Mouse (Mus musculus): ENCODE measurements around the gene Icam2.
"Not testable (repeated sequence)": the region's sequence is repeated elsewhere in the genome, so short reads cannot be mapped to it uniquely, and the experiment has no call there.

Icam2 gene

GRCm38 (mm10) chr11:106387791-106388216, at the start of gene Icam2:
Gene Icam2, minus strand, starts transcription at chr11:106388075.
- DNase-seq (ENCODE audit: low read depth, low spot score), result no peak

DNA sequence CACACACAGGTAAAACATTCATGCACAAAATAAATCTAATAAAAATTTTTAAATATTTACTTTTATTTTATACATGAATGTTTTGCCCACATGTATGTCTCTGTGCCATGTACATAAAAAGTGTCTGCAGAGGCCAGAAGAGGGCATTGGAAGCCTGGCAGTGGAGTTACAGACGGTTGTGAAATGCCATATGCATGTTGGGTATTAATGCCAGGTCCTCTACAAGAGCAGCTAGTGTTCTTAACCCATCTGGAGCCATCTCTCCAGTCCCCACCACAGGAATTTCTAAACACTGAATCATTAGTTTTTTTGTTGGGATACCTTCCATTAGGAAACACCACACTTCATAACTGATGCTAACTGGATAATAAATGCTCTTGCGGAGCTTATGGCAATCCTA, 49.7 kb upstream of the Icam2 start:
- DNase-seq (ENCODE audit: low read depth, low spot score), result no peak

DNA sequence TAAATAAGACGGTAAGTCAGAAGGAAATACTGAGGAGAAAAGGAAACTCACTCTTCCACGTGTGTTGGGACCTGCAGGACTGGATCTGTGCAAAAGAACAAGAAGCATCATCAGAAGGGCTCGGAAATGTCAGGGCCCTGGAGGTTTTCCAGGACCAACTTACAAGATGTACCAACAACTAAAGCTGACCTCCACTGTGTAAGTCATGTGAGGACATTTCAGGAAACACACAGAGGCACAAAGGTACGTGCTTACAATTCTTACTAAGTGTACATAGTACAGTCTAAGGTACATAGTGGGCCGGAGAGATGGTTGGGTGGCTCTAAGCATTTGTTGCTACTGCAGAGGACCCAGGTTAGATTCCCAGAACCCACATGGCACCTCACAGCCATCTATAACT, 49.2 kb upstream of the Icam2 start:
- no peak for DNase-seq (ENCODE audit: low read depth, low spot score)

DNA sequence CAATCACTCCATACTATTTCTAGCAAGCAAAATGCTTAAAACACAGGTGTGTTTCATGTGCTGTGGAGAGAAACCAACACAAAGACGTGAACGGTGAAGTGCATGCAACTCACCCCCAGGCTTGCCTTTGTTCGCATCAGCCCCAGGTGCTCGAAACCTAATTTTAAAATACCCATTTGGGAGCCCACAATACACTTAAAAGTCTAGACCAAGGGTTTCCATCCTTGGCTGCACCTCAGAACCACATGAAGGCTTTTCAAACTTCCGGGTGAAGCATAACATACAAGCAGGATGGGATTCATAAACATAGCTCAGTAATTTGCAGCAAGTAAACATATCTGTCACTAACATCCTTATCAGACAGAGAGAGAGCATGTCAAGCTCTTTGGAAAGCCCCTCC, 42.5 kb upstream of the Icam2 start:
- no peak for DNase-seq (ENCODE audit: low read depth, low spot score)

GRCm38 (mm10) chr11:106429689-106430088, 41.8 kb upstream of the Icam2 start:
- no peak for DNase-seq (ENCODE audit: low read depth, low spot score)

GRCm38 (mm10) chr11:106428556-106428955, 40.7 kb upstream of the Icam2 start:
- no peak for DNase-seq (ENCODE audit: low read depth, low spot score)

DNA sequence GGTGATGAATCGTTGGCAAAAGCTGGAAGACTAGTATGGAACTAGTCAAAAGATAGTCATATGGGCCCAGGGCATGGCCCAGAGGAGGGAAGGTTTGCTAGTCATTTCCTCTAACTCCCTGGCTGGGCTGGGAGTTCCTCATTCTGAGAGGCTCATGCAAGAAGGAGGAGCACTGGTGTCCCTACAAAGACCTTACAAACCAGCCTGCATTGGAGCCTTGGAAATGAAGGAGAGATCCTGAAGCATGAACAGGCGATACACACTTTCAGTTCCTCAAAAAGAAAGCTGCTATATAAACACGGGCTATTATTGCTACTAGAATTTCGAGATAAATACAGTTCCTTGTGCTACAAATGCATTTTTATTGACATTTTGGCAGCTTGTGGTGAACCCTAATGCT, 40.2 kb upstream of the Icam2 start:
- no peak for DNase-seq (ENCODE audit: low read depth, low spot score)

- no peak for DNase-seq (ENCODE audit: low read depth, low spot score)
Observed at GRCm38 (mm10) chr11:106426447-106426846, 38.6 kb upstream of the Icam2 start.

GRCm38 (mm10) chr11:106425201-106425600, 37.3 kb upstream of the Icam2 start:
- no peak for DNase-seq (ENCODE audit: low read depth, low spot score)

- no peak for DNase-seq (ENCODE audit: low read depth, low spot score)
Observed at GRCm38 (mm10) chr11:106419262-106420102, 31.6 kb upstream of the Icam2 start.

DNA sequence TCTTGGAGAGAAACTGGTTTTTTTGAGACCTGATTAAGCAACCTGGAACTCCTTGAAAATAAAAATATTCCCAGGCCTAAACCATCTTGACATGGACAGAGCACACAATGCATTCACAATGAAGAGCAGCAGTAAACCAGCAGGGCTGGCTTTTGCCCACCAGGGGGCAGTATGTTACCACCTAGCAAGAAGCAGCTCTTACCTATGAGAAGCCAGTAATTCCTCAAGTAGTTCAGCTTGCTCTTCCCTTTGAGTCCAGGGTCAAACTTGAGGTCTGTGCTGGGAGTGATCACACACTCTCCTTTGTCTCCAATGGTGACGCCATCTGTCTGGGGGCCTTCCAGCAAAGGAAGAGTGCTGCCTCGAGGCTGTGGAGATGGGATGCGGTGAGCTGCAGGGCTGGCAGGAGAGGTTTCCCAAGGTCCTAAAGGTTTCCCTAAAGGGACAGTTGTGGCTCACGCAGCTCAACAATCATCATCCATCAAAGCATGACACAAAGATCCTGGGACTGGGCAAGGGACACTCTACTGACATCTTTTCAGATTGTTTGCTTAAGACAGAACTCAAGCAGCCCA, 30.8 kb upstream of the Icam2 start:
- peak; percentile 73 for DNase-seq (ENCODE audit: low read depth, low spot score)

DNA sequence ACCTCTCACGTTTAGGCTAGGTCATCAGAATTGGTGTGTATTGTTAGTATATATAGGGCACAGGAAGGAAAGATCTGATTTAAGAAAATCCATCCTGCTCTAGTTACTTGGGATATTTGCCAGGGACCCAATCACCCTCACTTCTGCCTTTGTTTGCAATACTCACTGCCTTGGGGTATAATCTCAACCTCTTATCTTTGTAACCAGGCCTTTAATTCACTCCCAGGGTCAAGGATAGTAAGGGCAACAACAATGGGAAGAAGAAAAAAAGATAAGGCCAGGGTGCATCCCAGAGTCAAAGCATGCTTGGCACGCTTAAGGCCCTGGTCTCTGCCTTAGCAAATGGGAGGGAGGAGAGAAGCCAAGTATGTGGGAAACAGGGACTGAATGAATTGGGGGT, 30.0 kb upstream of the Icam2 start:
- DNase-seq (ENCODE audit: low read depth, low spot score), result no peak

- DNase-seq (ENCODE audit: low read depth, low spot score), result no peak
Observed at GRCm38 (mm10) chr11:106416331-106416730, 28.5 kb upstream of the Icam2 start.

DNA sequence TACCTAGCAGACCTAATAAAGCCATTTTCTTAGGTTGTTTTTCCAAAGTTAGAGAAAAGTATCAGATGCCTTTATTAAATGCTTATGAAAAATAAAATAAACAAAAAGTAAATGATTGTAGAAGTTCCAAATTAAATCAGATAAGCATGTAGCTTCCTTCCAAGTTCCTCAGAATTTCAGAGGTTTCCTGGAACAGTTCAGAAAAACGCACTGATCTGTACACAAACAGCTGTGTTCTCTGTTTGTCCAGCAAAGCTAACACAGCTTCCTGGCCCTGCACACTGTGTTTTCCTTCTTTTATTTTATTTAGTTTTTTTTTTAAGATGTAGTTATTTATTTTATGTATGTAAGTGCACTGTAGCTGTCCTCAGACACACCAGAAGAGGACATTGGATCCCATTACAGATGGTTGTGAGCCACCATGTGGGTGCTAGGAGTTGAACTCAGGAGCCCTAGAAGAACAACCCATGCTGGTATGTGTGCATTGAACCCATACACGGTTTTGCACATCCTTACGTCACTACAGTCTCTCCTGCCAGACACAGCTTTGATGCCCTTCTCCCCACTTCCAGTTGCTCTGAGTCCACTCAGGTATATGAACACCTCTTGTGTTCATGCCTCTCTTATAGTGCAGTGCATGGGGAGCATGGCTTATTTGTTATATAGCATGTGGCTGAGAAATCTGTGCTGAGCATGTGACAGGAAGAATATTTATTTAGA, 24.9 kb upstream of the Icam2 start:
- no peak for DNase-seq (ENCODE audit: low read depth, low spot score)

- no peak for DNase-seq (ENCODE audit: low read depth, low spot score)
Observed at GRCm38 (mm10) chr11:106411157-106411556, 23.3 kb upstream of the Icam2 start.

DNA sequence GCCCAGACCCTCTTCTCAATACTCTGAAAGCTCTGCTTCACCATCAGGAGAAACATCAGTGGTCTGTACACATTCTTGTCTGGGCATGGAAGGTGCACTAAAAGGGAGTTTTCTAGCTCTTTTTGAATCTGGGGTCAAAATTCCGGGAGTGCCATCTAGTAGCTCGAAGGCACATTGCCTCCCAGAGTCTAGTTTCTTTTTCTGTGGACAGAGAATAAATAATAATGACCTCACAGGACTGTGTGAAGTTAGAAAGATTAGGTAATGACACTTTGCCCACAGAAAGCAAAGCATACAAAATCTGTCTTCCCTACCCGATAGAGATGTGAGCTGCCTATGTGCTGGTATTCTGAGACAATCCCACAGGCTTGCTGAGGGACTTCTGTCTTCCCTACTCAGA, 22.6 kb upstream of the Icam2 start:
- DNase-seq (ENCODE audit: low read depth, low spot score), result no peak

GRCm38 (mm10) chr11:106410011-106410410, 22.1 kb upstream of the Icam2 start:
- DNase-seq (ENCODE audit: low read depth, low spot score), result no peak

- DNase-seq (ENCODE audit: low read depth, low spot score), result no peak
Observed at GRCm38 (mm10) chr11:106398481-106398880, 10.6 kb upstream of the Icam2 start.

- DNase-seq (ENCODE audit: low read depth, low spot score), result no peak
Observed at GRCm38 (mm10) chr11:106397656-106398055, 9.8 kb upstream of the Icam2 start.

- not testable (repeated sequence) for DNase-seq (ENCODE audit: low read depth, low spot score)
Observed at GRCm38 (mm10) chr11:106394055-106394454, 6.2 kb upstream of the Icam2 start.

GRCm38 (mm10) chr11:106393331-106393616, 5.4 kb upstream of the Icam2 start:
- DNase-seq (ENCODE audit: low read depth, low spot score), result no peak

- peak; percentile 31 for DNase-seq (ENCODE audit: low read depth, low spot score)
Observed at GRCm38 (mm10) chr11:106392597-106393330, 4.9 kb upstream of the Icam2 start.

Data from c-Kit-negative CD71-positive TER-119-positive erythroid progenitor cells, embryonic 14.5 days (primary cell).